Mouse (Mus musculus): ENCODE results near the gene Slc7a6os. TPM values are rescaled to one million over a fixed set of nuclear protein-coding genes. Genes with fewer than 3 reads are reported as not detected.

Gene Slc7a6os
- polyA plus RNA-seq, 1 experiment from 2014 or later = 29.2 TPM

Other genes starting within 250 kb of the Slc7a6os start
- 9.3 and 9.4 TPM in 2 replicates for gene Slc12a4, start 244.8 kb downstream of the Slc7a6os start, polyA plus RNA-seq (2014; fragmentation: Nextera tagmentation; extraction: Ambion mirVana)
- gene Dpep3, start 231.5 kb downstream of the Slc7a6os start, polyA plus RNA-seq (2014; fragmentation: Nextera tagmentation; extraction: Ambion mirVana) = not detected in 2 replicates
- 21.3 and 22.4 TPM in 2 replicates for gene Dus2, start 219.6 kb downstream of the Slc7a6os start, polyA plus RNA-seq (2014; fragmentation: Nextera tagmentation; extraction: Ambion mirVana)
- not detected in 2 replicates for gene Dpep2nb, start 205.0 kb downstream of the Slc7a6os start, polyA plus RNA-seq (2014; fragmentation: Nextera tagmentation; extraction: Ambion mirVana)
- gene Ddx28, start 199.1 kb downstream of the Slc7a6os start, polyA plus RNA-seq (2014; fragmentation: Nextera tagmentation; extraction: Ambion mirVana) = 20.3 and 22.1 TPM in 2 replicates
- gene Nfatc3, start 152.1 kb downstream of the Slc7a6os start, polyA plus RNA-seq (2014; fragmentation: Nextera tagmentation; extraction: Ambion mirVana) = 2.5 and 2.6 TPM in 2 replicates
- gene Esrp2, start 74.0 kb downstream of the Slc7a6os start, polyA plus RNA-seq (2014; fragmentation: Nextera tagmentation; extraction: Ambion mirVana) = 0.19 TPM in 1 of 2 replicates, not detected in the other
- 7.9 and 9.1 TPM in 2 replicates for gene Pla2g15, start 60.5 kb downstream of the Slc7a6os start, polyA plus RNA-seq (2014; fragmentation: Nextera tagmentation; extraction: Ambion mirVana)
- gene Slc7a6, start 42.1 kb downstream of the Slc7a6os start, polyA plus RNA-seq (2014; fragmentation: Nextera tagmentation; extraction: Ambion mirVana) = 65.8 and 67.3 TPM in 2 replicates
- gene Prmt7, start within 50 bp of the Slc7a6os start, polyA plus RNA-seq (2014; fragmentation: Nextera tagmentation; extraction: Ambion mirVana) = 57.4 and 61.9 TPM in 2 replicates
- 46.7 and 47.1 TPM in 2 replicates for gene Smpd3, start 127.1 kb upstream of the Slc7a6os start, polyA plus RNA-seq (2014; fragmentation: Nextera tagmentation; extraction: Ambion mirVana)
- 40.3 and 41.7 TPM in 2 replicates for gene Zfp90, start 204.4 kb upstream of the Slc7a6os start, polyA plus RNA-seq (2014; fragmentation: Nextera tagmentation; extraction: Ambion mirVana)